Mouse (Mus musculus): Measurements from ENCODE around the gene Slc6a8.

The Slc6a8 gene

DNA sequence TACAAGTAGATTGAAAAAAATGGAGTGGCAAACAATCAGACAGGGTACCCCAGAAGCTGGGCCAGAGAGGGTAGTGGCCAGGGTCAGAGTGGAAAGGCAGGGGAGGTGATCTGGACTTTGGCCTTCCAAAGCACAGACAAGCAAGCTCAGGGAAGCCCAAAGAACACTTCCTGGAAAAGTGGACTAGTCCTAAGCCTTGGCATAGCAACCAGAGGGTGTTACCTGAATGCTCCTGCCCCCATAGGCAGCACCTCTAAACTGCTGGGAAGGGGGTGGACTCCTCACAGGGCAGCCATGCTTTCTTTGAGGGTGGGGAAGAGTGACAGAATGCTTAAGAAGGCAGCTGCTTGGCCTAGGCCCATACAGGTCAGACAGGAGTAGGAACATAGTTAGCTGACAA, 12.0 kb downstream of the Slc6a8 start:
- no peak for DNase-seq (ENCODE audit: low spot score in 2 of 2)

DNA sequence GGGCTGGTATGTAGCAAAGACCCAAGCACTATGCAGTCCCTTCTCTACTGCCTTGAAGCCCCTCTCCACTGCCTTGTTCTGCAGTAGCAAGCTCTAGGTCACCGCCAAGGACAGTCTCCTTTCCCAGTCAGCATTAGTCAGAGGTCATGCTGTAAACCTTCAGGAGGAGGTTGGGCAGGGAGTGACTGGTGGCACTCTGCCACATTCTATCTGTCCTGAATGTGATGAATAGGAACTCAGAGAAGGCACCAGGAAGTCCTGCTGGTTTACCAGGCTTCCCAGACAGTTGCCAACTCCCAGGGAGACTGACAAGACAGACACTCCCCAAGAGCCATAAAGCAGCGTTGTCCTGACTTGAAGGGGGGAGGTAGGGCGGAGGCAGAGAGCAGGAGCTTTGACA, 12.7 kb downstream of the Slc6a8 start:
- no peak for DNase-seq (ENCODE audit: low spot score in 2 of 2)

DNA sequence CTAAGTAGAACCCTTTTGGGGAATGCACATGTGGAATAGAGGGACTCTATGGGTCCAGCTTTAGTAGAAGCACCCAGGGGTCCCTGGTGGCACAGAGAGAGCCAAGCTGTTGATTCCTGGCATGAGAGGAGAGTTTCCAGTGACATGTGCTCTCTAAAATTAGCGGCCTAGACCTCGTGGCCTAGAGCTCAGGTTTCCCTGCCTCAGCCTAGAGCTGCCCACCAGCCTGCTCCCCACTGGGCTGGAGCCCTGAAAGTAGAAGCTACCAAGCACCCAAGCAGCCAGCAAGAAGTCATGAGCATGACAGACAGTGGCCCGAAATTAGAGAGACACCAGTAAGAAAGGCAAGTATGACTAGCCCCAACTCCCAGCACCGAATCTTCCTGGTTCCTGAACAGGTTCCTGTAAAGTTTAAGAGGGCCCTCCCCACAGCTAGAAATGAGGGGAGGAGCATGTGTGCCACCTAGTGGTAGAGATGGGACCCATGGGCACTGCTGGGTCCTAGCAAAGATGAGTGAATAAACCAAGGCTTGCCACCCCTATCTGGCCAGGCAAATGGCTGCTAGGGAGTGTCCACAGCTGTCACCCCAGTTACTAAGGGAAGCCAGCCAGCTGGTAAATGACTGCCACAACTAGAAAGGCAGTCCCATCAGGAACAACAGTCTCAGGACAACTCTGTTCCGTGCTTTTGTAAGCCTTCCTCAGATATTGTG, 18.1 kb downstream of the Slc6a8 start:
- peak; percentile 17 to 28 for DNase-seq (ENCODE audit: low spot score in 2 of 2)

DNA sequence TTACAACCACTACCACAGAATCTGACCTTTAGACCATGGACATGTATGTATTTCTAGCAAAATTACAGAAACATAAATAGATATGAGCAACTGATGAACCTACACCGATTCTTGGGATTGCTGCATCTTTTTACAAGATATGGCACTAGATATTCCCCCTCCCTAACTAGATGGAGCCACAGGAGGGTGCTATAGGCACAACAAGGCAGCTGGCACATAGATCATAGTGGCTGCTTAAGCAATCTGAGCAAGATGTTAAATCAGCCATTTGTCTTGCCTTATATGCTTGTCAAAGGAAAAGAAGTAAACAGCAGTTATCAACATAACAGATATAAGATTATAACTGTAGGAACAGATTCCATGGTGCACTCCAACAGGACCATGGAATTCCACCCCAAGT, 27.5 kb downstream of the Slc6a8 start:
- DNase-seq (ENCODE audit: low spot score in 2 of 2): no peak

- DNase-seq (ENCODE audit: low spot score in 2 of 2): peak in 1 of 2 experiments; percentile 22
These were observed 42.6 kb downstream of the Slc6a8 start for GRCm38 (mm10) chrX:73715476-73716108.

DNA sequence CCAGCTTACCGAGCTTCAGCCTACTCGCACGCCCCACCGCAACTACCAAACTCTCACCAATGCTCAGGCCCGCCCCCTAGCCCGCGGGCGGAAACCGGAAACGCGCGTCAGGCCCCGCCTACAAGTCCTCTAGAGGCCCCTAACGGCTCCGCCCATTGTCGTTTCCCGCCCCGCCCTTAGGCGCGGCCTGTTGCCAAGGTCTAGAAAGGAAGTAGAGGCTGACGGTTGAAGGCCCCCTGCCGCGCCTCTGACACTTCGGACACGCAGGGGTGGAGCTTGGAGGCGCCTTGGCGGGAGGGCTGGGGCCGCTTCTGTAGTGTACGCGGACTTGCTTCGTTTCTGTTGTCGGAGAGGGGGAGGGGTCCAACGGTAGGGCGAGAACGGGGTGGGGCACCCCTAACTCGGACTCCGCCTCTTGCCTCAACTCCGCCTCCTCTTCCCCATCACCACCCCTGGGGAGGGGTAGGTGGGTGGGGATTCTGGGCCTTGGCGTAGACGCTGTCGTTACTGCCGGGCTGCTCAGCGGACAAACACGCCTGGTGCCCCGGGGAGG, 43.2 kb downstream of the Slc6a8 start, which contains the start of the genes Bcap31 and Abcd1:
Gene Bcap31, minus strand, starts transcription at position 67 of the 553 bp plus-strand sequence.
Gene Abcd1, plus strand, starts transcription at position 489 of the 553 bp plus-strand sequence.
- peak; percentile 65 to 85 for DNase-seq (ENCODE audit: low spot score in 2 of 2)

- peak in 1 of 2 experiments; percentile 14 for DNase-seq (ENCODE audit: low spot score in 2 of 2)
These were observed 44.0 kb downstream of the Slc6a8 start for GRCm38 (mm10) chrX:73716709-73717545.

GRCm38 (mm10) chrX:73717667-73718066, 44.7 kb downstream of the Slc6a8 start:
- peak in 1 of 2 experiments; percentile 2 for DNase-seq (ENCODE audit: low spot score in 2 of 2)

DNA sequence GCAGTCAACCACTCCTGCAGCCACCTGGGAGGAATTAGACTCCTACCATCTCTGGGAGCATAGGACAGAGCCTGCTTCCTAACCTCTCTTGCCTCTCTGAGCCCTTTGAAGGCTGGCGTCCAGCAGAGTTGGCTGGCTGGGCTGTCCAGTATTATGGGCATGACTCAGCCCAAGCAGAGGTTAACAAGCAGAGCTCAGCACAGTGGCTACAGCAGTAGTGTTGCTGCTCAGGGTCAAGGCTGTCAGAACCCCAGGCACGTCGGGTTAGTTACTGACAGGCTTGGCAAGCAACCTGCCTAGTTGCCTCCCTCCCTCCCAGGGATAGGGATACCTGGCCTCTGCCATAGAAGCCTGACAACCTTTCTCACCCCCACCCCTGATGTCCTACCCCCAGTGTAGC, 45.3 kb downstream of the Slc6a8 start:
- DNase-seq (ENCODE audit: low spot score in 2 of 2): no peak

DNA sequence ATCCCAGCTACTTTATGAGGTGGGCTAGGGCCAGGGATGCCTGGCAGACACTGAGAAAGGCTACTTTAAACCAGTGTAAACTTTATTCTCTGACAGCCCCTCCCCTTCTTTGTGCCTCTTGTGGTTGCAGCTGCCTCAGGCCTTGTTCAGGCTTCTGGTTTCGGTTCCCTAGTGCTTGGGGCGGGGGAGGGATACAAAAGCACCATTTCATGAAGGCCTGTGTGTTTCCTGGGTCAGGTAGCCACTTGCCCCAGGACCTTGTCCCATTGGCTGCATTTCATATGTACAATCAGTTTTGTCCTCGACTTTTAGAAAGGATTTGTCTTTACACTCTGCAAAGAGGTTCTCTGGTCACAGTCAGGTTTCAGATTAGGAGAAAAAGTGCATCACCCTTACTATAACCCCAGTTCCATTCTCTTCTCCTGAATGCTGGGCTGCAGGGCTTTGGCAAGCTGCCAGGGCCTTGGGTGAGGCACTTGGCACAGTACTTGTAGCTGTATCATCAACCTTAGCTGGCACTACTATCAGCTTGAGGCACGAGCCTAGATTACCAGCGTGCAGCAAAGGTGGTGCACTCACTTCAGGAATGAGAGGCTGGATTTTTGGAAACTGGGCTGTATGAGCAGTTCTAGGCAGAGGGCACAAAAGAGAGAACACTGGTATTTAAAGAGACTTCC, 45.9 kb downstream of the Slc6a8 start:
- DNase-seq (ENCODE audit: low spot score in 2 of 2): peak in 1 of 2 experiments; percentile 8

DNA sequence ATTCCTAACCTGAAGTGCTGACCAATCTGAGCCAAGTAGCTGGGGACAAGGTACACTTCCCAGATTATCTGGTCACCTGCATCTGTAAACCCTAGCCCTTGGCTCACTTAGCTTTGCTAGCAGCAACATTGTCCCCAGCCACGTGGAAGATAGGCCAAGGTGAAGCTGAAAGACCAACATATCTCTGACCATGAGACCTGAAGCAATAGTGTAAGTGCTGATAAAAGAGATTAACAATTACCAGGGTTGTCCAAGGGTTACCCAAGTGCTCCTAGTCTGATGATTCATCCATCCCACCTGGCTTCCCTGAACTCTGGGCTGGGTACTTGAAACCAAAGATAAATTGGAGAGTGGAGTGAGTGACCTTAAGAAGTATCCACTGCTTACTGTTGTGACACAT, 58.0 kb downstream of the Slc6a8 start:
- no peak for DNase-seq (ENCODE audit: low spot score in 2 of 2)

Measured in cerebellum, postnatal 4 days (tissue).